Mouse (Mus musculus) mesoderm, embryonic 11.5 days (tissue): ENCODE data around the gene Serpinb1b.
"Not testable (repeated sequence)": the region's sequence is repeated elsewhere in the genome, so short reads cannot be mapped to it uniquely, and the experiment has no call there.

Source experiments
- DNase-seq: peaks from one replicate; pipeline ENCODE4 v3.0.0-alpha.2; 2012; ENCODE audit warnings: low read depth, low spot score

Gene Serpinb1b

DNA sequence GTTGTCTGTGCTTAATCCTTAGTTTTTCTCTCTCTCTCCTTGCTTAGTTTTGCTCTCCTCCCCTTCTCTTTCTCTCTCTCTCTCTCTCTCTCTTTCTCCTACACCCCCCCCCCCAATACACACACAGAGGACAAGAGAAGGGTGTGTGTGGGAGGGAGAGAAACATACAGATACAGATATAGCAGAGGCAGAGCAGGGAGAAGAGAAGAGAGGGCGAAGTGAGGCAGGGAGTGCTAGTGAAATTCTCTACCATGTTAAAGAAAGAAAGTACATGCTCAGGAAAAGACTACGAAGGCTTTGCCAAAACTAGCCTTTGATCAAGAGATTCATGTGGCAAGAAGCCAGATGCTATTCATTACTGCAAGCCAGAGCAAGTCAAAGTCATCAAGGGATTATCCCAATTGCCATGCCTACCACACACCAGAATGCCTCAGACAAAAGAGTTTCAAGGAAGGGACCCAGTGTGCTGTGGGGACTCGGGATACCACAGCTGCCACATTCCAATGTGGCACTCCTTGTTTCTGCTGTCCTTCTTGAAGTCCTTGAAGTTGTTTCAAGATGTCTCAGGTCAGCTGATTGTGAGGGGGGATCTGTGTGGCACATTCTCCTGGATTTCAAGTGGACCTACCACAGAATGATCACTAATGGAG, at the start of gene Serpinb1b:
Gene Serpinb1b (plus strand): TSS at position 520 of the 650 bp plus-strand sequence.
- no peak for DNase-seq

DNA sequence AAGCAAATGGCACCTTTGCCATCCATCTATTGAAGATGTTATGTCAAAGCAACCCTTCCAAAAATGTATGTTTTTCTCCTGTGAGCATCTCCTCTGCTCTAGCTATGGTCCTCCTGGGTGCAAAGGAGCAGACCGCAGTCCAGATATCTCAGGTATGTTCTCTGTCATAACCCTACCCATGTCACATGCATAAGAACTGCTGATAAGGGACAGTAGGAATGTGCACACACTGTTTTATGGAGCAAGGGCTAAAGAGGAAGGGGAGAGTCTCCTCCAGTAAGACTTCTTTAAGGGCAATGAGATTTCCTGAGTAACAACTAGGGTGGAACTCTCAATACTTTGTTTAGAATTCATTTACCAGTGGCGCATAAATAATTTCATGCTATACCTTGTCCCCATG, 48.9 kb upstream of the Serpinb1b start:
- DNase-seq = not testable (repeated sequence)

DNA sequence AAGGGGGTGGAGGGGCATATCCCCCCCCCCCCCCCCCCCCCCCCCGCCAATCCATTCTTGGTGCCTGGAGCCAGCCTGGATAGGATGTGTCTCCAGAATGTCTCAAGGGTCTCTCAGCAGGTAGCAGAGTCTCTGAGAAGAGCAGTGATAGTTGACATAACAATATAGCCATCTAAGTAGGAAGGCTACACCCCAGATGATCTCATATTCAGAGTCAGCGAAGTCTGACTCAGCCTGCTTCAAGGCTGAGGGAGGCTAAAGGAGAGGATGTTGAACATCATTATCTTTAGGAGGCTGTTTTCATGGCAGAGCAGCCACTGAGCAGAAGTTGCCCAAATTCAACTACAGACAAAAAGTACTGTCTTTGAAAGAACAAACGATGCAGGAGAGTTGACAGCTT, 48.1 kb upstream of the Serpinb1b start:
- no peak for DNase-seq

DNA sequence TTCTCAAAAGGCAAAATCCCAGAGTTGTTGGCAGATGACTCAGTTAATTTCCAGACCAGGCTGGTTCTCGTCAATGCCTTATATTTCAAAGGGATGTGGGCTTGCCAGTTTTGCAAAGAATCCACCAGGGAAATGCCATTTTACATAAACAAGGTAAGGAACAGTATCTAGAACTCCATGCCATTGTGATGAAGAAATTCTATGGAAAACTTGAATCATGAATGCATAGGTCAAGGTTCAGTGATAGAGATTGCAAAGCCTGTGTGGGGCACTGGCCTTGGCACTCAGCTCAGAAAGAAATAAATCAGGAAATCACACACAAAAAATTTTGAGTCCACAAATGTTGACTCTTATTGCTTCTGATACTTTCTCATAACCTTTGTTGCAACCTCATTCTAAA, 42.9 kb upstream of the Serpinb1b start:
- DNase-seq = no peak

DNA sequence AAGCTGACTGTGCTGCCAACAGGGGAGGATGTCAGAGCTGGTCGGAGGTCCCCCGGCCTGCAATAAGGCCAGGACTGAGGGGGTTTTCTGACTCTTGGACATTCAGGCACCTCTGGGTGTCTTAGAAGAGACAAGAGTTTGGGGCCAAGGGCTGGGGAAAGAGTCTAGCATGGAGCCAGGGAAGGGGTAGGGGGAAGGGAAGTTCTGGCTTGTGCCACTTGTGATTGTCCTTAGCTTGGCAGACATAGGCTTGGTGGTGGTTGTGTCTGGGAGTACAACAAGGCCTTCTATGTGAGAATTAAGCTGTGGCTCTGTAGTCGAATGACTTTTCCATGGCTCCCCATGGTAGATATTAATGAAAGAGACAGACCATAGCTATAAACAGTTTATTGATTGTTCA, 34.8 kb upstream of the Serpinb1b start:
- DNase-seq = no peak

DNA sequence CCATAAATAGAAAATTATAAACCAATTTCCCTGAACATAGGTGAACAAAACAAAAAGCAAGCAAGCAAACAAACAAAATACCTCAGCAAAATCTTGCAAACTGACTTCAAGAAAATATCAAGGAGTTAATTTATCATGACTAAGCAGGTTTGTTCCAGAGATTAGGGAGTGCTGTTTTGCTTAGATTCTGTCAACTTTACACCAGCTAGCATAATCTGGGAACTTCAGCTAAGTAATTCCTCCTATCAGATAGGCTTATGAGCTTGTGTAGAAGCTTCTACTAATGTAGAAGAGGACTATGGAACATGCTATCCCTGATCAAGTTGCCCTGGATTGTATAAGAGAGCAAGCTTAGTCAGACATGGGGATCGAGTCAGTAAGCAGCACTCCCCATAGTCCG, 31.1 kb upstream of the Serpinb1b start:
- no peak for DNase-seq

DNA sequence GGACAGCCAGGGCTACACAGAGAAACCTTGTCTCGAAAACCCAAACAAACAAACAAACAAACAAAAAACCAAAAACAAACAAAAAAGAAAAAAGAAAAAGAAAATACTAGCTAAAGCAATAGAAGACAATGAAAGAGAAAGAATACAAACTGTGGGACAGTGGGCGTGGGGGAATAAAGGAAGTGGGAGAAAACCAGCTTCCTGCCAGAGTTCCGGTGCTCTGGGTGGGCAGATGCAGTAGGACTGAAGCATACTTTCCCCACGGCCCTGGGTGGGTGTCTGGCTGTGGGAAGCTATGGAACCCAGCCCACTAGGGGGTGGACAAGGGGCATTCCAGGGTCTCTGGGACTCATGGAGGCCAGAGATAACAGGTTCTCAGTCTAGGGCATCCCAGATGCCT, 30.2 kb upstream of the Serpinb1b start:
- DNase-seq = no peak

DNA sequence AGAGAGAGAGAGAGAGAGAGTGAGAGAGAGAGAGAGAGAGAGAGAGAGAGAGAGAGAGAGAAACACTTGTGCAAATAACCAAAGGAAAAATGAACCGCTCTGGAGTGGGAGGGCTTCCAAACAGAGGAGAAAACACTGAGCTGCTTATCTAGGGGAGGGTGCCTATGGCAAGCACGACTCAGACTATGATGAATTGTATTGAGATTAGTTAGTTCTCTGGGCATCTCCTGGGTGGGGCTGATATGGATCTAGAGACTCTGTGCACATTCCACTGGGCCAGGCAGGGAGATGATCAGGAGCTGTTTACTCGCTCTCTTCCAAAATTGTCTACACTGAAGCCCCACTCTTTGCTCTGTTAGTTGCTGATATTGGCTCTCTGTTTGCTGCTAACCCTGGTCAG, 26.7 kb upstream of the Serpinb1b start:
- no peak for DNase-seq

DNA sequence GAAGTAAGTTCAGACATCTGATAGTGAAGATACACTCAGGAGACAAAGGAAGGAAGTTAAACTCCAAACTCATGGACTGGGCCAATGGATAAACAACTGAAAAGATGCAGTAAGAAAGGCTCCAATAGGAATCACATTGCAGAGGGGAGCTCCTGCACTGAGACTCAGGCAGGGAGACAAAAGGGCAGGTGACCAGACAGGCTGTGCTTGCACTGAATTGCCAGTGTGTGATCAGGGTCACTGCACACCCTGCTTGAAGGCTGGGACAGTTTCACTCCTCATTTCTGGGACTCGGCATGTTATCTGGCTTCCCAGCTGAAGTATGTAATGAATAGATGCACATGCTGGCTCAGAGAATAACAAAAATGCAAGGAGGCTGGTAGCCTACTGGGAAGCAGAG, 15.3 kb upstream of the Serpinb1b start:
- DNase-seq = no peak

DNA sequence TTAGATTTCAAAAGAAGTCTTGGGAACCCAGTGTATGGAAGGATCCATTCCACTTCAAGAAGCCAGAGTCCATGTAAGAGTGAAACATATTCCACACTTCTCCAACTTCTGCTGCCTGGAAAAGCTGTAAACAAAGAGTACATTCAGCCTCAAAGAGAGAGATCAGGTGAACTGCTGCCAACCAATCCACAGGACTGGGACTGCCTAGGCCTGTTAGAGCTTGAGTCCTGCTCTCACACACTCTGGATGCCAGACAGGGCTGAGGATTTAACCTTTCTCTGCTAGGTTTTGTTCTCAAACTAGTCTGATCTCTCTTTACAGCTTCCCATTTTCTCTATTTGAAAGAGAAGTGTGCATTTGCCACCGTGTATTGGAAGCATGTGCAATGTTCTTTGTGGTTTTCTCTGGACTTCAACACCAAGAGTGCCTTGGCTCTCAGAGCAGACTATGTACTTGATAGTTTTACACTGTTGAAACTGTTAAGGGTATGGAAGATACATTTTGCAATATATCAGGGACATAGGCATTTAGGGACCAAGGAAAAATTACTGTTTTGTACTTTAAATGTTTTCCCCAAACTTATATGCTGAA, 10.9 kb upstream of the Serpinb1b start:
- no peak for DNase-seq

DNA sequence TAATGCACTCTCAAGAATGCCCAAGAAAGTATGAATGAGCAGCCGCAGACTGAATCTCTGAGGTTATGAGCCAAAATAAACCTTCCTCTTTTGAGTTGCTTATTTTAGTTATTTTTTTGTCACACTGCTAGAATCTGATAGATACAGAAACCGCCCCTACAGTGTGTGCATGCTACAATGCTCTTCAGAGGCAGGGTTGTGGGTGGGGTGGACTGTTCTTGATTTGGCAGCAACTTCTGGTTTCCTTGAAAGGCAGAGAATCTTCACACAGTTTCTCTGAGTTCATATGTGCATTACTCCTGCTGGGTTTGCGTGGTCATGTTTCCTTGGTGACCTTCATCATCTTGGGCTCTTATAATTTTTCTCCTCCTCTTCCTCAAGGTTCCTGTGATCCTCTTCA, 10.2 kb upstream of the Serpinb1b start:
- DNase-seq = no peak

DNA sequence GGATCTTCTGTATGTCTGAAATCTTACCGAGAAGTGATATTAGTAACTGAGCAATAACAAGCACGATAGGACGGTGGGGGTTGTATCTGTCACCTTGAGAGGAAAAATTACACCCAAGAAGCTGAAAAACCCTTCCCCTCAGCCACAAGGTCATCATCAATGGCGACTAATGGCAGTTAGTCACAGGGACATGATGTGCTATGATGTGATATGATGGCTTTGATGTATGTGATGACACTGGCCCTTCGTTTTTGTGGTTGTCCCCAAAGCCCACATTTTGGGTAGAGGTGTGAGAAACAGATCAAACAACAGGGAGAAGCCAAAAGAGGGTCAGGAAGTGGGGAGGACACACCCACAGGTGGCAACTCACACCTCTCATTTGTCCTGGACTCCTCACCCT, 6.6 kb upstream of the Serpinb1b start:
- DNase-seq = no peak

DNA sequence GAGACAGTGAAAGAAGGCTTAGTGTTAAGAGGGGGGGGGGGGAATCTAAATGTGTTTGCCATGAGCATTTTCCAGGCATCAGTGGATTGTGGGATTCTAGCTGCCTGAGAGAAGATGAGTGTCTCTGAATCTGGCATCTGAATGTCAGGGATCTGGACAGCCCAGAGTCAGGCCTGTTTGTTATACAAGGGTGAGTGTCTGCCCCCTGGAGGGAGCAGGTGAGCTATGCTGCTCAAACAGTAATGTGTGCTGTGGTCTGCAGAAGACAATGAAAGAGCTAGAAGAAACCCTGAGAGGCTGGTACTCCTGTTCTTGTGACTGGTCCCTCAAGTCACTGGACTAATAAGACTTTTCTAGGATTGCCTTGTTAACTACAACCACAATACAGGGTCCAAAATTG, 4.3 kb upstream of the Serpinb1b start:
- DNase-seq = peak; percentile 36

DNA sequence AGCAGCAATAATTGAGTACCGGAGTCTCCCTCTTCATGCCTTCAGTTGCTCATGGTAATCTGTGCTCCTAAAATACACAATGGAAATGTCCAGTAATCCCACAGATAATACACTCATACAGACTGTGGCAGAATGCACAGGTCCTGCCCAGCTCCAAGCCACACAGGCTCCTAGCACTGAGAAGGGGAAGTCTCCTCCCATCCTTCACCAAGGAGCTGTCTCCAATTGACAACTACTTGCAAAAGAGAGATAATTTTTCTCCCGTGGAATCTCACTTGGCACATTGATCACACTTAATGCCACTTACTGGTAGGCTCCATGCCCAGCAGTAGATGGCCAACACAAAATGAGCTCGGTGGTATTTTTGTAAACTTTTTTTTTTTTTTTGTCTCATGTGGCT, 2.1 kb upstream of the Serpinb1b start:
- no peak for DNase-seq

DNA sequence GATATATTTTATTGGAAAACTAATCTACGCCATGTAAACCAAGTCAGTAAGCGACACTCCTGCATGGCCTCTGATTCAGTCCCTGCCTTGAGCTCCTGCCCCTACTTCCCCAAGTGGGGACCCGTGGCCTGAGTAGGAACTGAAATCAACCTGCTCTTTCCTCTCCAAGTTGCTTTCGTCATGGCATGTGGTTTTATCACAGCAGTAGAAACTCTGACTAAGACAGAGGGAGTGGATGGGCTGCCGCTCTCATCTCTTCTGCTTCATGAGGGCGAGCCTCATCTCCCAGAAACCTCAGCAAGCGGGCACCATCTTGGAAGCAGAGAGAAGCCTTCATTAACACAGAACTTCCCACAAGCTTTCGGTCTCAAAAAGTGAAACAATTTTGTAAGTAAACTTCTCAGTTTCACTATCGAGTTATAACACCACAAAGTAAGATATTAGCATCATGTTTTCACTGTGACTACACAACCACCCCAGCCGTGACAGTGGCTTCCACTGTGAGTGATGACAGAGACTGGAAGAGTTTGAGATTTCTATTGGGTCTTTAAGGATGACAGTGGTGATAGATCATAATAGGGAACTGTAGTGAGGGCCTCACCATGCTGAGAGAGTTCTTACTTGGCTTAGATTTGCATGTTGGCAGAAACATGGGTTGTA, 1.2 kb upstream of the Serpinb1b start:
- DNase-seq = no peak

DNA sequence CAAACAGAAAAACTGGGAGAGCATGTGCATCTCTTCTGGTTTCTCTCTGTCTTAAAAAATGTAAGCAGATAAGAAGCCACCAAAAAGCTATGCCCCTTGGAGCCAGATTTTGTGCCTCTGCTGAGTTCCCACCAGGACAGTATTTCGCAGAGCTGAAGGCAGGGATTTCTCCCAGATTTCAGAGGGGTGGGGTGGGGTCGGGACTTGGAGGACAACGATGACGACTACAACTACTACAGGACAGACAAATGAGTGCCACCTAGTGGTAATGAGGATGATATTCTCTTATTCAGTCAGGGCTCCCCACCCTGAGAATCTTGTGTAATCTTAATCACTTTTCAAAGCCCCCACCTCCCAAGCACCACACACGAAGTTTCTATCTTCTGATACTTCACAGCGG, 1.0 kb downstream of the Serpinb1b start:
- DNase-seq = peak; percentile 27

DNA sequence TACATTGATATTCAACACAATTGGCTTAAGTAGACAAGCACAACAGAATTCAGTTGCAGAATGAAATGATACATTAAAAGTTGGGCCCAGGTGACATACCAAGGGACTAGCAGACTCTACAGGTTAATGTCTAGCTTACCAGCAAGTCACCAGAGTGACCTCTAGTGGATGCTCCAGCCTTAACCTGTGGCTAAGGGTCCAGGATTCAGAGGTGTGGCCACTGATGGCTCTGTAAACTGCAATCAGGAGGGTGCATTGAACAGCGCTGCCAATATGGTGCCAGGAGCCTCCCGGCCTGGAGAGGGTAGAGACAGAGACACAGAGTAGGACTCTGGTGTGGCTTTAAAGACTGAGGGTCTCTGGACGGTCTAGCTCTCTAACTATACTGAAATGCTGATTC, 2.0 kb downstream of the Serpinb1b start:
- no peak for DNase-seq

DNA sequence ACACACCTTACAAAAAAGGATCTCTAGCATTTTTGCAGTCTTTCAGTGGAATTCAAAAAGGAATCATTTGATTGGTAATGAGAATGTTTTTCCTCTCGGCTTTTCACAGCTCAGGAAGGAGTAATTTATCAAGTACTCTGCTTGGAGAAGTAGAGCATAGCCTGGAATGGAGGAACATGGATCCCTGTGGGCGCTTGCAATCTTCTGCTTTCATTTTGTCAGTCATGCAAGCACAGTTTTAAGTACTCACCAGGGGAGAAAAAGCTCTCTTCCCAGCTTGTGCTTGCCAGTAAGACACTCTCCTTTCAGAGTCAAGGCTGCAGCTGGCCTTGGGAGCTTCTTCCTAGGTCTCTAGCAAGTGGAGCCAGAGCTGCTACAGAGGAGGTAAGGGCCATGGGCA, 5.5 kb downstream of the Serpinb1b start:
- no peak for DNase-seq

DNA sequence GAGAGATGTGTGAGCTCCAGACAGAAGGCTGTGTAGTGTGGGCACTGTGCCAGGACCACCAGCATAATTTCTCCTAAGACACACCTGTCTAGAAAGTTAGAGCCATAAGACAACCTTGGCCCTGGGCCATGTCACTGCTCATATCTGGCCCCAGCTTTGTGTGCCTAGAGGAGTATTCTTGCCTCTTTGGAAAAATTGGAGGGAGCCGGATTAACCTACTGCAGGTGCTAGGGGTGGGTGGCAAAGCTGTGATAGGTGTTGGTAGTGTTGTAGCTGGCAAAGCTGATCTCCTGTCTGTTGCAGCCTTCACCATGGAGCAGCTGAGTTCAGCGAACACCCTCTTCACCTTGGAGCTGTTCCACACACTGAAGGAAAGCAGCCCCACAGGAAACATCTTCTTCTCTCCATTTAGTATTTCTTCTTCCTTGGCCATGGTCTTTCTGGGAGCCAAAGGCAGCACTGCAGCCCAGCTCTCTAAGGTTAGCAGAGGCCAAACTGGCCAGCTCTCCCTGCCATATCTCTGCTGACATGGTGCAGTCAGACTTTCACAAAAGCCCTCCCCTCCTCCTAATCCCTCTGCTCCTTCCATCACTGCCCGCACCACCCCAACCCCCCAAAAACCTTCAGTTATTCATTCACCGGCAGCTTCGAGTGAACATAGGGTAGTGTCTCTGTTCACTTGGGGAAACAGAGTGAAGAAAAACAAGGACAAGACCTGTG, 6.8 kb downstream of the Serpinb1b start:
- no peak for DNase-seq

DNA sequence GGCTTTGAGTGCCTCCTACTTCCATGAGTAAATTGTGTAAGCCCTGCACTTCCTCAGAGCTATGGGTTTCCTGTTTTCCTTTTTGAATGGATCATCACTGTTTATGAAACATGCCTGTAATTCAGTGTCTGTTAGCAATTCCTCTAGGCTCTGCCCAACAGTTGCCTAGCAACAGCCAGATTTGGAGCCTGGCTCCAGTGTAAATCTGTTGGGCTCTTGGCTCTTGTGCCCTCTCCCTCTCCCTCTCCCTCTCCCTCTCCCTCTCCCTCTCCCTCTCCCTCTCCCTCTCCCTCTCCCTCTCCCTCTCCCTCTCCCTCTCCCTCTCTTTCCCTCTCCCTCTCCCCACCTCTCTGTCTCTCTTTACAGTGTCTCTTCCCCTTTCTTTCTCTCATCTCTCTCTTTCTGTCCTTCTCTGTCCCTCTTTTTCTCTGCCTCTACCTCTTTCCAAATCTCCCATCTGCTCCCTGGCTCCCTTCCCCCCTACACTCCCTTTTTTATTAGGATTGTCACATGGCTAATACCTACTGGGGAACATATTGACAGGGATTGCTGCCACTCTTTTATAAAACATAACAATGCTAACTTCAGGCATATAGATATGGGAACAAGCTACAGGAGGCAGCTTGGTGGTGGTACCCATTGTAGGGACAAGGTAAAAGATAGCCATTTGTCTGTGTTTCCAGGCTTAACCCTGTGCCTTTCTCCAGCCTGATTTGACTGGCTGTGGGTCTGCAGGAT, 7.5 kb downstream of the Serpinb1b start:
- peak; percentile 34 for DNase-seq

DNA sequence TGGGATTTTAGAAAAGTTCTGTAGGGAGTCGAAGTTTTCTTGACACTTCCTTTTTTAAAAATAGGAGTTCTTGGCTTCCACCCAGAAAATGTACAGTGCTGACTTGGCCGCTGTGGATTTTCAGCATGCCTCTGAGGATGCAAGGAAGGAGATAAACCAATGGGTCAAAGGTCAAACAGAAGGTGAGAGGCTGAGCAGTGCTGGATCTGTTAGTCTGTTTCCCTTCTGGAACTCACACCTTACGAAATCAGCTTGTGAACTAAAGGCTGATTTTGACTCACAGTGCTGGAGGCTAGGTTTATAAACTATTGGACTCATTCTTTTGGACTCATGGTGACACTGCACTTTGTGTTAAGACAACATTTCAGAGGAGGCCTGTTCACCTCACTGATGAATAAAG, 11.2 kb downstream of the Serpinb1b start:
- no peak for DNase-seq

DNA sequence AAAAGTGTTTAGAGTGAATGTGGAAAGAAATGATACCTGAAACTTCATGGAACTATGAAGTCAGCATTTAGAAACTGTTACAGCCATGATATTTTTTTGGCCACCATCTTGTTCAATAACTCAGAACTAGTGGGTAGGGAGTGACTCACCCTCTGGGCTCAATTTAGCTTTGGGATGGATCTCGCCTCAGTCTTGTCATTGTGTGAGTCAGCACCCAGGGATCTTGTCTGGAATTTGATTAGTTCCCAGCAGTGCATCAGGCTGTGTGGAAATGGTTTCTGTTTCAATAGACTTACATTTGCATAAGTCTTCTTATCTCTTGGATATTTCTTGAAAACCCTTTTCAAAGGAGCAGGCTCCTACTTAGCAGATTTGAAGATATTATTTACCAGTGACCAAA, 12.2 kb downstream of the Serpinb1b start:
- DNase-seq = no peak
